In the genomic region with DNA sequence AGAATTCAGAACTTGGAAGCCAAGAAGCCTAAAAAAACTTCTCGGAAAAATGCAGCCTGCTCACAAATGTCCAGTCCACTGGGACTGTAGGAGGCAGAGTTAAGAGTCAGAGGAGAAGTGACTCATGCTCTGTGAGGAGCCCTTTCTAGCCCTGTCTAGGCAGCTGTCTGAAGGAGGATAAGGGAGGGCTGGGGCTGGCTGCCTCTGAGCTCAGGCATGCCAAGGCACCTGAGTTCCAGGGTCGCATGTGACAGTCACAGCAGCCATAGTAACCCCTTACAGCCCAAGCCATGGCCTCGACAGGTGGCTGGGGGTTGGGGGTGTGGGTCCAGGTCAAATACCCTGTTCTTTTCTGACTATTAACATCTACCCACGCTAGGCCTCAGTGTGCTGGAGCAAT, we compare ENCODE assay signal across 9 mouse cellular contexts. TPM values are rescaled to one million over a fixed set of nuclear protein-coding genes. Genes with fewer than 3 reads are reported as not detected.
DNase-seq lines count a peak whose midpoint lies in the region; ATAC-seq and TF ChIP-seq lines count a peak whose summit lies in the region.
"Had no signal": no experiment of that assay in that cellular context is flagged by ENCODE, and none has a peak within 500 bp of the region (broad histone marks: within the 10 kb centered on the region; RNA-seq: fewer than 3 reads in every experiment).

No protein-coding gene starts in this region.

- no peak for ATAC-seq in granulocyte monocyte progenitor cell, adult 5-6 weeks (replicated peaks; ENCODE audit: poor library complexity, severe bottlenecking)

- TF ChIP-seq POLR2A in kidney, adult 2 months (IDR thresholded peaks at IDR 0.05; ENCODE audit: low read depth, low read length) = no peak

- intact Hi-C loops in heart, postnatal 25 days (cut with DNase I) = no loop called here

- DNase-seq in kidney, adult 2 months = peak; percentile 23
- no peak for DNase-seq in kidney, adult 11 months
- peak; percentile 52 for DNase-seq in 416B (ENCODE audit: low read depth)
- peak; percentile 66 for DNase-seq in brain, adult 2 months (ENCODE audit: low read depth, low spot score)
- peak; percentile 47 for DNase-seq in heart, postnatal 25 days (ENCODE audit: low spot score)
- no peak for DNase-seq in layer of hippocampus, adult 11-12 months (ENCODE audit: low spot score)
- no peak for DNase-seq in embryo, embryonic 9.5 days (ENCODE audit: extremely low spot score)

- no peak for TF ChIP-seq CTCF in kidney, adult 2 months (conservative IDR thresholded peaks at IDR 0.05; ENCODE audit: insufficient read depth, insufficient read length, low read depth, low read length)

- H3K4me1 ChIP-seq in kidney, adult 2 months (ENCODE audit: control insufficient read depth, insufficient read depth, low read length) = no peaks in the 10 kb centered on the region

- H3K36me3 ChIP-seq in kidney, adult 2 months (ENCODE audit: control insufficient read depth, insufficient read depth, low read length) = peaks cover 2% of the 10 kb centered on the region; the same call in 1 of the 2 replicates

- 69% methylated on average over 4 of the region's 4 CpGs for WGBS in kidney, adult 2 months

- no peaks in the 10 kb centered on the region for H3K27me3 ChIP-seq in kidney, adult 2 months (replicated peaks; ENCODE audit: control insufficient read depth, insufficient read depth, low read length)

- H3K27ac ChIP-seq in kidney, adult 2 months (ENCODE audit: insufficient read depth, low read depth, low read length) = no peak overlapping the region

- H3K4me3 ChIP-seq in kidney, adult 2 months (ENCODE audit: insufficient read depth, low read depth, low read length) = no peak overlapping the region

RNA-seq across cellular contexts. Expression of gene Efhc1, which starts 57.5 kb away (rescaled TPM):
- polyA plus RNA-seq in kidney, adult 2 months (2012; rRNA removed) = 0.48 and 0.52 TPM in 2 replicates
- under 1 TPM; 0.42 to 0.75 TPM for total RNA-seq in heart, postnatal 25 days (2021)
- not detected in 2 replicates for total RNA-seq in granulocyte monocyte progenitor cell, adult 5-6 weeks (2014; fragmentation: Nextera tagmentation)
- total RNA-seq in granulocyte monocyte progenitor cell, adult 5-6 weeks (2017) = 0.15 and 0.26 TPM in 2 replicates
- total RNA-seq: G1E had no signal
- polyA plus RNA-seq: G1E had no signal

Comparison
In these comparisons a context has a peak if more than half of its experiments do, and no peak if none do; other contexts are left out.
1. DNase-seq: peak in kidney, adult 2 months (single experiment), 416B (single experiment), brain, adult 2 months (single experiment) and heart, postnatal 25 days (single experiment); none in kidney, adult 11 months (single experiment), layer of hippocampus, adult 11-12 months (single experiment) and embryo, embryonic 9.5 days (single experiment).